Mouse (Mus musculus) myocyte (in vitro differentiated cells): ENCODE measurements around the gene Sgsm1.

Experiments used
- CEBPB ChIP-seq: IDR thresholded peaks from 2 replicates; pipeline ENCODE4 v1.6.1; 2011; ENCODE audit warnings: mild to moderate bottlenecking, moderate library complexity; ENCODE audit not compliant: poor library complexity, insufficient read depth, severe bottlenecking
- E2F4 ChIP-seq: IDR thresholded peaks from one replicate; pipeline ENCODE4 v1.6.1; 2011; ENCODE audit warnings: mild to moderate bottlenecking, control low read depth, moderate library complexity; ENCODE audit not compliant: insufficient read depth
- MAX ChIP-seq: IDR thresholded peaks from one replicate; pipeline ENCODE4 v1.6.1; 2011; ENCODE audit warnings: low read depth, mild to moderate bottlenecking, control low read depth
- MYOD1 ChIP-seq, 3 experiments: IDR thresholded peaks; one replicate each; pipeline ENCODE4 v1.6.1; 2011; ENCODE audit warnings: control low read depth in 2 of 3, low read depth in 2 of 3, mild to moderate bottlenecking in 2 of 3, moderate library complexity in 1 of 3; ENCODE audit not compliant: insufficient read length in 2 of 3, control insufficient read depth in 1 of 3
- MYOG ChIP-seq, 3 experiments: IDR thresholded peaks; one replicate each; pipeline ENCODE4 v1.6.1; 2011; ENCODE audit warnings: control low read depth in 2 of 3, low read depth in 2 of 3, mild to moderate bottlenecking in 2 of 3; ENCODE audit not compliant: insufficient read length in 2 of 3, control insufficient read depth in 1 of 3, insufficient read depth in 1 of 3
- POLR2A ChIP-seq: IDR thresholded peaks from one replicate; pipeline ENCODE4 v1.6.1; 2011; ENCODE audit warnings: low read depth, mild to moderate bottlenecking, control low read depth, moderate library complexity; ENCODE audit not compliant: insufficient read length
- POLR2AphosphoS2 ChIP-seq: IDR thresholded peaks from one replicate; pipeline ENCODE4 v1.6.1; 2011; ENCODE audit warnings: low read depth, control low read depth; ENCODE audit not compliant: insufficient read length
- REST ChIP-seq: IDR thresholded peaks from one replicate; pipeline ENCODE4 v1.6.1; 2011; ENCODE audit warnings: mild to moderate bottlenecking, control low read depth, moderate library complexity; ENCODE audit not compliant: insufficient read depth, insufficient read length
- SRF ChIP-seq: IDR thresholded peaks from one replicate; pipeline ENCODE4 v1.6.1; 2011; ENCODE audit warnings: low read depth; ENCODE audit not compliant: control insufficient read depth, insufficient read length
- TCF12 ChIP-seq: IDR thresholded peaks from one replicate; pipeline ENCODE4 v1.6.1; 2011; ENCODE audit warnings: mild to moderate bottlenecking, control low read depth; ENCODE audit not compliant: poor library complexity, insufficient read depth, severe bottlenecking
- USF1 ChIP-seq: IDR thresholded peaks from one replicate; pipeline ENCODE4 v1.6.1; 2011; ENCODE audit warnings: low read depth, mild to moderate bottlenecking, control low read depth, moderate library complexity

DNA sequence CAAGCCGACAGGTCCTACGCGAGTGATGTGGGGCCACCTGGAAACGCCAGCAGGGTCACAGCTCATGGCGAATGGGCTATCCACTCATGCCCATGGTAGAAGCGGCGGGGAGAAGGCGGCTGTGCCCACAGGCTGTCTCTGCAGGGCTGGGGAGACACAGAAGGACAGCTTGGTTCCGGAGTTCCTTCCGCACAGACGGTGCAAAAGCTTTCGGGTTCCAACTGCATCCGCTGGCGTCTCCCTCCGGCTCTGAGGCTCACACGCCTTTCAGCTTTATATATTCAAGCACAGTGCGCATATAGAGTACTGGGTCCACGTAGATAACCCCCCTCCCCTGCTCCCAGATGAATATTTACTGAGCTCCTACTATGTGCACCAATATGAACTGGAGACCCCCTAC lies 116.8 kb downstream of the Sgsm1 start:
- TF ChIP-seq CEBPB = no peak
- no peak for TF ChIP-seq E2F4
- TF ChIP-seq USF1 = no peak
- TF ChIP-seq POLR2A = no peak
- TF ChIP-seq MAX = no peak
- TF ChIP-seq POLR2AphosphoS2 = no peak
- TF ChIP-seq REST = no peak
- no peak for TF ChIP-seq SRF
- TF ChIP-seq MYOG (IDR thresholded peaks at IDR 0.05; ENCODE audit: control insufficient read depth in 1 of 3, insufficient read depth in 1 of 3, insufficient read length in 2 of 3, low read depth in 2 of 3) = no peak
- TF ChIP-seq TCF12 = no peak
- TF ChIP-seq MYOD1 (IDR thresholded peaks at IDR 0.05; ENCODE audit: control insufficient read depth in 1 of 3, insufficient read length in 2 of 3, low read depth in 2 of 3) = no peak
